Mouse (Mus musculus) C2C12 (cell line): ENCODE results near the gene Coro1c. TPM values are rescaled to one million over a fixed set of nuclear protein-coding genes. Genes with fewer than 3 reads are reported as not detected.

Experiments
- H3K27me3 ChIP-seq: one replicate; pipeline ENCODE4 v1.6.1; 2011; ENCODE audit not compliant: control insufficient read depth, insufficient read depth, insufficient read length
- H3K36me3 ChIP-seq: one replicate; pipeline ENCODE4 v1.6.1; 2011; ENCODE audit not compliant: control insufficient read depth, insufficient read depth
- H3K4me3 ChIP-seq: one replicate; pipeline ENCODE4 v1.5.1; 2011; ENCODE audit warnings: mild to moderate bottlenecking, control low read depth; ENCODE audit not compliant: poor library complexity, insufficient read depth, severe bottlenecking
- H3K79me2 ChIP-seq: one replicate; pipeline ENCODE4 v1.6.1; 2011; ENCODE audit not compliant: control insufficient read depth, insufficient read depth
- H3K79me3 ChIP-seq: one replicate; pipeline ENCODE4 v1.6.1; 2011; ENCODE audit warnings: low read depth, control low read depth
- H3ac ChIP-seq: one replicate; pipeline ENCODE3; 2011; ENCODE audit warnings: low read depth; ENCODE audit not compliant: control insufficient read depth, insufficient read length
- CEBPB ChIP-seq: IDR thresholded peaks from one replicate; pipeline ENCODE4 v1.6.1; 2011; ENCODE audit warnings: low read depth, mild to moderate bottlenecking, control low read depth, moderate library complexity
- CTCF ChIP-seq: IDR thresholded peaks from one replicate; pipeline ENCODE4 v1.5.1; 2011; ENCODE audit not compliant: control insufficient read depth, insufficient read depth, insufficient read length
- FOSL1 ChIP-seq: IDR thresholded peaks from one replicate; pipeline ENCODE4 v1.8.0; 2011; ENCODE audit warnings: mild to moderate bottlenecking, low read length; ENCODE audit not compliant: poor library complexity, insufficient read depth, severe bottlenecking
- MAX ChIP-seq: IDR thresholded peaks from one replicate; pipeline ENCODE4 v1.6.1; 2011; ENCODE audit warnings: mild to moderate bottlenecking, control low read depth
- MYOD1 ChIP-seq: IDR thresholded peaks from one replicate; pipeline ENCODE4 v1.6.1; 2011; ENCODE audit warnings: low read depth; ENCODE audit not compliant: control insufficient read depth, insufficient read length
- MYOG ChIP-seq: IDR thresholded peaks from one replicate; pipeline ENCODE4 v1.6.1; 2011; ENCODE audit not compliant: control insufficient read depth, insufficient read length; ENCODE audit errors: extremely low read depth
- USF1 ChIP-seq: IDR thresholded peaks from one replicate; pipeline ENCODE4 v1.6.1; 2011; ENCODE audit warnings: low read depth, mild to moderate bottlenecking, control low read depth, moderate library complexity
- polyA plus RNA-seq: library from polyadenylated mRNA; unstranded; fragments of >200 nt; fragmentation: generic; extraction: Trizol; gene quantifications from one replicate; pipeline ENCODE4 v1.2.1, GENCODE M21; 2012; ENCODE audit warnings: missing spikeins

Coro1c gene
- polyA plus RNA-seq, 1 experiment = 156 TPM

- peaks cover 30% of the 10 kb centered on the region for H3K36me3 ChIP-seq
- TF ChIP-seq MYOG = no peak
- TF ChIP-seq USF1 = no peak
- TF ChIP-seq CTCF = no peak
- TF ChIP-seq MYOD1 = no peak
- TF ChIP-seq MAX = no peak
- TF ChIP-seq CEBPB = no peak
- TF ChIP-seq FOSL1 = no peak
- H3K27me3 ChIP-seq = no peaks in the 10 kb centered on the region
- no peaks in the 10 kb centered on the region for H3K79me3 ChIP-seq
- no peak overlapping the region for H3ac ChIP-seq
- H3K79me2 ChIP-seq = no peaks in the 10 kb centered on the region
- H3K4me3 ChIP-seq = no peak overlapping the region
Observed at GRCm38 (mm10) chr5:113942580-113942979, 34.0 kb upstream of the Coro1c start.

GRCm38 (mm10) chr5:113939263-113939900 lies 30.8 kb upstream of the Coro1c start:
- Histone ChIP-seq H3K36me3 (peaks cover 18% of the 10 kb centered on the region), H3K79me2 (no peaks in the 10 kb centered on the region), H3K4me3 (no peak overlapping the region), H3ac (no peak overlapping the region), H3K27me3 (no peaks in the 10 kb centered on the region), H3K79me3 (no peaks in the 10 kb centered on the region)
- no peak for TF ChIP-seq CEBPB
- TF ChIP-seq MYOD1 = no peak
- no peak for TF ChIP-seq CTCF
- no peak for TF ChIP-seq MYOG
- no peak for TF ChIP-seq MAX
- no peak for TF ChIP-seq FOSL1
- TF ChIP-seq USF1 = no peak

GRCm38 (mm10) chr5:113937650-113938049 lies 29.1 kb upstream of the Coro1c start:
- Histone ChIP-seq H3K36me3 (peaks cover 7% of the 10 kb centered on the region), H3ac (no peak overlapping the region), H3K27me3 (no peaks in the 10 kb centered on the region), H3K4me3 (no peak overlapping the region), H3K79me2 (no peaks in the 10 kb centered on the region), H3K79me3 (no peaks in the 10 kb centered on the region)
- no peak for TF ChIP-seq MYOG
- no peak for TF ChIP-seq FOSL1
- no peak for TF ChIP-seq USF1
- no peak for TF ChIP-seq CEBPB
- no peak for TF ChIP-seq MAX

GRCm38 (mm10) chr5:113933889-113934288 lies 25.3 kb upstream of the Coro1c start:
- H3K79me2 ChIP-seq = no peaks in the 10 kb centered on the region
- H3K36me3 ChIP-seq = no peaks in the 10 kb centered on the region
- no peaks in the 10 kb centered on the region for H3K27me3 ChIP-seq
- no peak overlapping the region for H3K4me3 ChIP-seq
- no peaks in the 10 kb centered on the region for H3K79me3 ChIP-seq
- no peak overlapping the region for H3ac ChIP-seq
- TF ChIP-seq CTCF (no peak), MAX (no peak), CEBPB (no peak), MYOD1 (no peak)

GRCm38 (mm10) chr5:113933480-113933879 lies 24.9 kb upstream of the Coro1c start:
- H3K4me3 ChIP-seq = no peak overlapping the region
- no peak for TF ChIP-seq MAX
- TF ChIP-seq MYOG = no peak
- TF ChIP-seq FOSL1 = no peak
- TF ChIP-seq MYOD1 = no peak
- no peak for TF ChIP-seq USF1
- no peaks in the 10 kb centered on the region for H3K36me3 ChIP-seq
- H3K79me2 ChIP-seq = no peaks in the 10 kb centered on the region
- no peak overlapping the region for H3ac ChIP-seq
- no peaks in the 10 kb centered on the region for H3K27me3 ChIP-seq
- no peaks in the 10 kb centered on the region for H3K79me3 ChIP-seq

- H3K36me3 ChIP-seq = no peaks in the 10 kb centered on the region
- TF ChIP-seq CTCF (no peak), CEBPB (no peak), MAX (no peak), MYOG (no peak), FOSL1 (no peak), MYOD1 (no peak), USF1 (no peak)
- no peaks in the 10 kb centered on the region for H3K27me3 ChIP-seq
- H3K79me2 ChIP-seq = no peaks in the 10 kb centered on the region
- no peak overlapping the region for H3K4me3 ChIP-seq
- no peak overlapping the region for H3ac ChIP-seq
- no peaks in the 10 kb centered on the region for H3K79me3 ChIP-seq
Observed at GRCm38 (mm10) chr5:113932310-113932709, 23.8 kb upstream of the Coro1c start.
